Mouse (Mus musculus): ENCODE measurements around the gene Fzd2. TPM values are rescaled to one million over a fixed set of nuclear protein-coding genes. Genes with fewer than 3 reads are reported as not detected.
A peak's percentile ranks its signal among the peaks of the same experiment; 100 is the strongest.

Gene Fzd2
- polyA plus RNA-seq, 1 experiment from 2014 or later, result 15.1 TPM

- Histone ChIP-seq H3K27me3 (no peaks in the 10 kb centered on the region), H3K9me3 (replicated peaks) (no peaks in the 10 kb centered on the region), H3K4me3 (no peak overlapping the region), H3K36me3 (no peaks in the 10 kb centered on the region), H3K9ac (no peak overlapping the region), H3K4me1 (replicated peaks) (peaks cover 46% of the 10 kb centered on the region), H3K27ac (peak overlapping the region; percentile 82), H3K4me2 (peak overlapping the region; percentile 33)
- WGBS, result 18% methylated on average over 13 of the region's 13 CpGs
- peak; percentile 59; the same call in 1 of the 2 replicates for ATAC-seq (replicated peaks; ENCODE audit: insufficient number of reproducible peaks, insufficient read depth, low FRiP score, low read depth)
Measured at GRCm38 (mm10) chr11:102582016-102582610, 22.1 kb upstream of the Fzd2 start.

DNA sequence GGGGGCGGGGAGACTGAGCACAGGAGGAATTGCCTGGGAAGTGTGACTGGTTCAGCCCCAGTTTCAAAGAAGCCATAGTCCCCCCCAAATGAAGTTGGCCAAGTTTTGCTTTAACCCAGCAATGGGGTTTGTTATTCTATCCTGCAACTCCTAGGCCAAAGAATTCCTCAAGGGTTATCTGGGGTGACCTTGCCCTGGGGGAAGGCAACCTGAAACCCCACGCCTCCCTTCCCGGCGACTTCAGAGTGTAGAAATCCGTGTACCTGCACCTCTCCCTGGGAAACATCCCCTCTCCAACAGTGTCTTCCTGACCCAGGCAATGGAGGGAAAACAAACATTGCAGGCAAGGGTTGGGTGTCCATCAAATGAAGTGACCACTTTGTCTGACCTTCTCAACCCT, 21.5 kb upstream of the Fzd2 start:
- 10% methylated on average over 5 of the region's 5 CpGs for WGBS
- no peaks in the 10 kb centered on the region for H3K9me3 ChIP-seq (replicated peaks)
- no peak overlapping the region for H3K9ac ChIP-seq
- no peak for ATAC-seq (replicated peaks; ENCODE audit: insufficient number of reproducible peaks, insufficient read depth, low FRiP score, low read depth)
- no peaks in the 10 kb centered on the region for H3K36me3 ChIP-seq
- peak overlapping the region; percentile 33; the same call in 1 of the 2 replicates for H3K4me2 ChIP-seq
- peaks cover 42% of the 10 kb centered on the region for H3K4me1 ChIP-seq (replicated peaks)
- no peaks in the 10 kb centered on the region for H3K27me3 ChIP-seq
- no peak overlapping the region for H3K4me3 ChIP-seq
- H3K27ac ChIP-seq, result peak overlapping the region; percentile 82

DNA sequence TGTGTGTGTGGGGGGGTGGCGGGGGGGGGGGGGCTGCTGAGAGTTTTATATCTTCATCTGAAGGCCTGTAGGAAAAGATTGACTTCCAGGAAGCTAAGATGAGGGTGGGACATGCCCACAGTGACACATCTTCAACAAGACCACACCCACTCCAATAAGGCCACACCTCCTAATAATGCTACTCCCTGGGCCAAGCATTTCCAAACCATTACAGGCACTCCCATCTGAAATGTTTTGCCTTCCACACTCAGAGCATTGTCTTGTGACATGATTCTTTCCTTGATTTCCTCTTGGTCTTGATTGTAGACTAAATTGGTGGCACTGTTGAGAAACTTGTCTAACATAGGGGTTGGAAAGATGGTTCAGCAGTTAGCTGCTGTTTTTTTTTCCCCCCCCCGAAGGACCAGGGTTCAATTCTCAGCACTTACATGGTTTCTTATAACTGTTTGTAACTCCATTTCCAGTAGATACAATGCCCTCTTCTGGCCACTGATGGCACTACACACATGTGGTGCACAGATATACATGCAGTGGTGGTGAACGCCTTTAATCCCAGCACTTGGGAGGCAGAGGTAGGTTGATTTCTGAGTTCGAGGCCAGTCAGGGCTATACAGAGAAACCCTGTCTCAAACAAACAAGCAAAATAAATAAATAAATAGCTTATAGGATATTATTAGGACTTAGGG, 17.6 kb upstream of the Fzd2 start:
- H3K36me3 ChIP-seq, result no peaks in the 10 kb centered on the region
- H3K27ac ChIP-seq, result no peak overlapping the region
- no peaks in the 10 kb centered on the region for H3K27me3 ChIP-seq
- H3K9ac ChIP-seq, result no peak overlapping the region
- ATAC-seq (replicated peaks; ENCODE audit: insufficient number of reproducible peaks, insufficient read depth, low FRiP score, low read depth), result no peak
- peaks cover 15% of the 10 kb centered on the region for H3K4me1 ChIP-seq (replicated peaks)
- no peak overlapping the region for H3K4me2 ChIP-seq
- WGBS, result 95% methylated on average over 4 of the region's 4 CpGs
- no peak overlapping the region for H3K4me3 ChIP-seq
- no peaks in the 10 kb centered on the region for H3K9me3 ChIP-seq (replicated peaks)

GRCm38 (mm10) chr11:102587554-102587953, 16.6 kb upstream of the Fzd2 start:
- Histone ChIP-seq H3K27me3 (no peaks in the 10 kb centered on the region), H3K9me3 (replicated peaks) (no peaks in the 10 kb centered on the region), H3K9ac (no peak overlapping the region), H3K4me3 (no peak overlapping the region), H3K4me2 (no peak overlapping the region), H3K27ac (no peak overlapping the region), H3K36me3 (no peaks in the 10 kb centered on the region), H3K4me1 (replicated peaks) (peaks cover 6% of the 10 kb centered on the region)
- 91% methylated on average over 3 of the region's 3 CpGs for WGBS
- ATAC-seq (replicated peaks; ENCODE audit: insufficient number of reproducible peaks, insufficient read depth, low FRiP score, low read depth), result no peak

DNA sequence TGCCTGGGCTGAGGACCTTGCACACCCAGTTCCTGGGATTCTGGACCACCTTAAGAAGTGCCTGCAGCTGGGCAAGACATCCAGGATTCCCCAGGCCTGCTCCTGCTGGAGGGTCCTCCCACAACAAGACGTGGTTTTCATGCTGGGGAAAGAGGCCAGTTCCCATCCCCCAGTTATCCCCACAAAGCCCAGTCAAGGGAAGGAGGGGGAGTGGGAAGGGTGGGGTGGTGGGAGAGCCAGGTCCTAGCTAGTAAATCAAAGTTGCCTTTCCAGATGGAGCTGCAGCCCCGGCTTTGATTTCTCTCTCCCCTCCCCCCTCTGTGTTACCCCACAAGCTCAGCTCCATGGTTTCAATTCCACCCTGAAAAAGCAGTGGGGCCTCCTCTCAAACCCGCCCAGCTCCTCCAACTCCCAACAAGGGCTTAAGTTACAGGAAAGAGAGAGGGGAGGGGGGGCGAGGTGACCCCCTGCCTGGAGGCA, 8.8 kb upstream of the Fzd2 start:
- H3K9ac ChIP-seq, result no peak overlapping the region
- H3K4me1 ChIP-seq (replicated peaks), result peaks cover 6% of the 10 kb centered on the region
- H3K36me3 ChIP-seq, result no peaks in the 10 kb centered on the region
- ATAC-seq (replicated peaks; ENCODE audit: insufficient number of reproducible peaks, insufficient read depth, low FRiP score, low read depth), result peak; percentile 43; the same call in 1 of the 2 replicates
- WGBS, result 39% methylated on average over 4 of the region's 4 CpGs
- H3K4me2 ChIP-seq, result no peak overlapping the region
- H3K9me3 ChIP-seq (replicated peaks), result no peaks in the 10 kb centered on the region
- peak overlapping the region; percentile 22 for H3K27ac ChIP-seq
- no peaks in the 10 kb centered on the region for H3K27me3 ChIP-seq
- H3K4me3 ChIP-seq, result no peak overlapping the region

DNA sequence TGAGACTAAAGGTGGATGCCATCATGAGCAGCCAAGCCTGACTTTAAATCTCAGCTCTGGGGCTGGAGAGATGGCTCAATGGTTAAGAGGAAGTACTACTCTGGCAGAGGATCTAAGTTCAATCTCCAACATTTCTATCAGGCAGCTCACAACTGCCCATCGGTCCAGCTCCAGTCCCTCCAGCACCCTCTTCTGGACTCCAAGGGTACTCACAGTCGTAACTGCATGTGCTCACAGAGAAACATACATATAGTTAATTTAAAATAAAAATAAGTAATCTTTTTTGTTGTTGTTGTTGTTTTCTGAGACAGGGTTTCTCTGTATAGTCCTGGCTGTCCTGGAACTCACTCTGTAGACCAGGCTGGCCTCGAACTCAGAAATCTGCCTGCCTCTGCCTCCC, 4.3 kb upstream of the Fzd2 start:
- 86% methylated on average over 3 of the region's 3 CpGs for WGBS
- Histone ChIP-seq H3K27ac (no peak overlapping the region), H3K27me3 (0 out of 2 replicates have a peak, but pooled peaks cover 2% of the 10 kb centered on the region), H3K36me3 (no peaks in the 10 kb centered on the region), H3K4me1 (replicated peaks) (peaks cover 11% of the 10 kb centered on the region), H3K9ac (no peak overlapping the region), H3K4me2 (no peak overlapping the region), H3K9me3 (replicated peaks) (no peaks in the 10 kb centered on the region), H3K4me3 (no peak overlapping the region)
- ATAC-seq (replicated peaks; ENCODE audit: insufficient number of reproducible peaks, insufficient read depth, low FRiP score, low read depth), result no peak

DNA sequence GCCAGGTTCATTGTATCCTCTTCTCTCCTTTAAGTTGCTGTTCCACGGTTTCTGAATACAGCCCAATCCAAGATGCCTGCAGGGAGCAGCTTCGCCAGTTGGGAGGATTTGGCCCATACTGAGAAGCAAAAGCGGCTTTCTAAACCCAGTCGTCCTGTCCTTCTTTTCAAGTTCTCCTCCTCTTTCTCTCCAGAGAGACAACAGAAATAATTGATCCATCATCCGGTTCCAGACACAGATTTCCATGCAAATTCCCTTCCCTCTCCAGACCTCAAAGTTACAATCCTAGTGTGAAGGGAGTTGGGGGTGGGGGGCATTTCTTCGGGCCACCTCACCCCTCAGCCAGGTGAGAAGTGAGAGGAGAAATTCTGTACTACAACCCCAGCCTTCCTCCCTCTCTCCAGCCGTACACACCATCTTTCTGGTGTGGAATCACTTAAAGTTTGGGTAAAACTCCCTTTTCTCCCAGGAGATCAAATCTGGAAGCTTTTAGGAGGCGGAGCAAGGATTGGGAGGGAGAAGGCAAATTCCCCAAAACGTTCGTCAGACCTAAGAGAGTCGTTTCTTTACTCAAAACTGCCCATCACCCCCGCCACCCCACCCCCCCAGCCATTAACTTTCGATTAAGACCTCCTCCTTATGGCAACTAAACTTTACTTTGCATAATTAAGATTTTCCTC, 1.2 kb upstream of the Fzd2 start:
- Histone ChIP-seq H3K36me3 (no peaks in the 10 kb centered on the region), H3K4me3 (peak overlapping the region; percentile 88), H3K9ac (peak overlapping the region; percentile 68), H3K27me3 (0 out of 2 replicates have a peak, but pooled peaks cover 5% of the 10 kb centered on the region), H3K9me3 (replicated peaks) (no peaks in the 10 kb centered on the region), H3K27ac (peak overlapping the region; percentile 98), H3K4me2 (peak overlapping the region; percentile 91), H3K4me1 (replicated peaks) (peaks cover 15% of the 10 kb centered on the region)
- ATAC-seq (replicated peaks; ENCODE audit: insufficient number of reproducible peaks, insufficient read depth, low FRiP score, low read depth), result no peak
- 7% methylated on average over 13 of the region's 13 CpGs for WGBS

GRCm38 (mm10) chr11:102603496-102603850, 723 bp upstream of the Fzd2 start:
- Histone ChIP-seq H3K36me3 (no peaks in the 10 kb centered on the region), H3K4me3 (peak overlapping the region; percentile 88), H3K27me3 (0 out of 2 replicates have a peak, but pooled peaks cover 5% of the 10 kb centered on the region), H3K4me2 (peak overlapping the region; percentile 91), H3K9ac (peak overlapping the region; percentile 68), H3K9me3 (replicated peaks) (no peaks in the 10 kb centered on the region), H3K4me1 (replicated peaks) (peaks cover 21% of the 10 kb centered on the region), H3K27ac (peak overlapping the region; percentile 98)
- under 1% methylated on average over 10 of the region's 10 CpGs for WGBS
- peak; percentile 63 for ATAC-seq (replicated peaks; ENCODE audit: insufficient number of reproducible peaks, insufficient read depth, low FRiP score, low read depth)

- Histone ChIP-seq H3K27me3 (0 out of 2 replicates have a peak, but pooled peaks cover 5% of the 10 kb centered on the region), H3K4me3 (peak overlapping the region; percentile 88), H3K9me3 (replicated peaks) (no peaks in the 10 kb centered on the region), H3K4me1 (replicated peaks) (peaks cover 35% of the 10 kb centered on the region), H3K9ac (peak overlapping the region; percentile 95), H3K36me3 (no peaks in the 10 kb centered on the region), H3K4me2 (peak overlapping the region; percentile 91), H3K27ac (peak overlapping the region; percentile 98)
- under 1% methylated on average over 69 of the region's 74 CpGs for WGBS
- peak; percentile 23; the same call in 1 of the 2 replicates for ATAC-seq (replicated peaks; ENCODE audit: insufficient number of reproducible peaks, insufficient read depth, low FRiP score, low read depth)
Measured at GRCm38 (mm10) chr11:102604777-102605552, 769 bp downstream of the Fzd2 start.

GRCm38 (mm10) chr11:102605553-102606416, 1.6 kb downstream of the Fzd2 start:
- H3K4me2 ChIP-seq, result peak overlapping the region; percentile 91
- 0 out of 2 replicates have a peak, but pooled peaks cover 5% of the 10 kb centered on the region for H3K27me3 ChIP-seq
- H3K27ac ChIP-seq, result peak overlapping the region; percentile 98
- WGBS, result 2% methylated on average over 62 of the region's 62 CpGs
- no peaks in the 10 kb centered on the region for H3K9me3 ChIP-seq (replicated peaks)
- no peaks in the 10 kb centered on the region for H3K36me3 ChIP-seq
- no peak for ATAC-seq (replicated peaks; ENCODE audit: insufficient number of reproducible peaks, insufficient read depth, low FRiP score, low read depth)
- peak overlapping the region; percentile 95 for H3K9ac ChIP-seq
- H3K4me1 ChIP-seq (replicated peaks), result peaks cover 44% of the 10 kb centered on the region
- peak overlapping the region; percentile 88 for H3K4me3 ChIP-seq

Measured in heart, embryonic 15.5 days (tissue).